Mouse (Mus musculus): ENCODE measurements around the gene Ptprj. TPM values are rescaled to one million over a fixed set of nuclear protein-coding genes. Genes with fewer than 3 reads are reported as not detected.

Ptprj gene
- total RNA-seq, 1 experiment from 2014 or later, result 31.8 TPM

DNA sequence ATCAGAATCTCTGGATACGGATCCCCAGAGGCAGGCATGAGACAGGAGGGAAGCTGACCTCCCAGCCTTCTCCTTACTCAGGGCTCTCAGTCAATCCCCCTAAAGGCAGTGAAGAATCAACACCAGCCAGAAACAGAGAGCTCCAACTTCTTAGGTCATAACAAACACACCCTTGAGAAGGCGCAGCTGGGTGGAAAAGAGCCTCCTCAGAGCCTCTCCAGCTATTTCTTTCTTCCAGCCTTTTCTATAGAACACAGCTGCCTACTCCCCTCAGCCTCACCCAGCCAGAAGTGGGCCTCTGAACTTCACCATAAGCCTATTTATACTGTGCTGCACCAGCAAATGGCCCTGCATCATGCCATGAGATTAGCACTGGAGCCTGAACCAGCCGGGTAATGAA is 74.3 kb downstream of the Ptprj start:
- no peak for ATAC-seq (replicated peaks in 1 of 2; ENCODE audit: insufficient read depth in 1 of 2, low FRiP score in 2 of 2, low TSS enrichment in 1 of 2, low read depth in 1 of 2, poor library complexity in 2 of 2, severe bottlenecking in 2 of 2)

DNA sequence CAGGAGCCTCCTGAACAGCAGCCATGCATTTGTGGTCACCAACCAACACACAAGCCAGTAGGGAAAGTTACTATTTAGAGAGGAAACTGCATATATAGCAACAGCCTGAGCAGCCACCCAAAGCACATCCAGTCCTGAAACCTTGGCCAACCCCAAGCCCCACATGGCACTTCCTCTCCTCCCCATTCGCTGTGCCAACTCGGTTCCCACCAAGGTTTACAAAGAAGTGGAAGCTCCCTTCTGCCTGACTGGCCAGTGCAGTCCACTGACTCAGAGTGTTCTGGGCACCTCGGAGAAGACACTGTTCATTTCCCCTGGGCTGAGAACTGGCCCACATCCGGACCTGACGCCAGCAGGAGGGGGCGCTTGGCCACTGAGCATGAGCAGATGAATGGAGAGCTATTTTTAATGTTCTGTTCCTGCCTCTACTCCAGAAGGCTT is 75.7 kb downstream of the Ptprj start:
- peak; percentile 85 to 93 for ATAC-seq (replicated peaks in 1 of 2; ENCODE audit: insufficient read depth in 1 of 2, low FRiP score in 2 of 2, low TSS enrichment in 1 of 2, low read depth in 1 of 2, poor library complexity in 2 of 2, severe bottlenecking in 2 of 2)

DNA sequence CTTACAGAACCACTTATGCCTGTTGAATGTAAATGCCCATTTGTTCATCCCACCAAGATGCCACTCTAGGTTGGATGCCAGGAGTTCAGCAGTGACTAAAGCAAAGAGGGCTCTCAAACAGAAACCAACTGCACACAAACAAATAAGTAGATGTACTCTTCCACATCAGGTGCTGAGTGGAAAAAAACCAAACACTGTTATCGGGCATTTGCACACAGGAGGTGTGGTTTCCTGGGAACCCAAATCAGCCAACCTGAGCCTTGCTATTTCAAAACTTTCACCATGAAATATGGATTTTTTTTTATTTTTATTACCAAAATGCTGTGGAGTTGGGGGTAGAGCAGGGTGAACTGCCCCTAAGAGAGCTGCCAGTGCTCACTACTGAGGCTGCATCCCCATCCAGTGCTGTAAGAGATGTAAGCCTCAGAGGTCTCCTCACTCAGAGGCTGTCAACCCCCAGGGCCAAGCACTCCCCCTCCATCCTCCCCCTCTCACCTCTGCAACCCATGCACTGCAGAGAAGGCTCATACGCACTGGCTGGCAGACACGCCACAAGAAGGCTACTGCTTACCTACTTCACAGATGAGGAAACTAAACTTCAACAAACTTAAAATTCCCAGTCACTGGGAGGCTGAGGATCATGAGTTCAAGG is 77.1 kb downstream of the Ptprj start:
- ATAC-seq (replicated peaks in 1 of 2; ENCODE audit: insufficient read depth in 1 of 2, low FRiP score in 2 of 2, low TSS enrichment in 1 of 2, low read depth in 1 of 2, poor library complexity in 2 of 2, severe bottlenecking in 2 of 2), result peak; percentile 6 to 34; a peak in 2 of 4 replicates

DNA sequence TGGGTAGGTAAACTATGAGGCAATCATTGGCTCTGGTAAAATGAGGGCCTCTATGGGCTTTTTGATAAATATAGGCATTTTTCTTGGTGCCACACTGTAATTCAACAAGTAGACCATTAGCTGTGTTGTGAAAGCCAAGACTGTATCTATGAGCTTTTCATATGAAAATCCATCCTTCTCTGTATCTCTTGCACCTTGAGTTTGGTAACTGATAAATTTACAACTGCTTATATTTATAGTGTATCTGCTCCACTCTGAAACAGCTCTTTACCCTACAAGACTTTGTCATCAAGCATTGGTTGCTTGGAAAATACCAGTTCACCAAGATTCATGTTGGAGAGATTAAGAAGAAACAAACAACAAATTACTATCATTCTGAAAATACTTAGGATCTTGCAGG is 77.7 kb downstream of the Ptprj start:
- ATAC-seq (replicated peaks in 1 of 2; ENCODE audit: insufficient read depth in 1 of 2, low FRiP score in 2 of 2, low TSS enrichment in 1 of 2, low read depth in 1 of 2, poor library complexity in 2 of 2, severe bottlenecking in 2 of 2), result no peak

DNA sequence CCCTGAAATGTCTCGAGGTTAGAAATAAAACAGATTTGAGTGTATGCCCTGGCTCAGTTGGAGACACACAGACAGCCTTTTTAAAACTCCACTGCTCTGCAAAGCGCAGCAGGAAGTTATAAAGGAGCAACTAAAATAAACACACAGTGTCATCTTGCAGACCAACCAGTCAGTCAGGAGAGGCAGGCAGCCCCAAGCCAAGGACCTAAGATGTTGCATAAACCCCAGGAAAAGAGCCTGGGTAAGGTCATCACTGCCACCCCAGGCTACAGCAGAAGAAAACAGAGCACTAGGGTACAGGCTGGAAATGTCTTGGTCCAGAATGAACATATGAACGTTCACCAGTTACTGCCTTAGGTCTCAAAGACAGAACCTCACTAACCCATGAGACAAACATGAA is 78.7 kb downstream of the Ptprj start:
- ATAC-seq (replicated peaks in 1 of 2; ENCODE audit: insufficient read depth in 1 of 2, low FRiP score in 2 of 2, low TSS enrichment in 1 of 2, low read depth in 1 of 2, poor library complexity in 2 of 2, severe bottlenecking in 2 of 2), result no peak

DNA sequence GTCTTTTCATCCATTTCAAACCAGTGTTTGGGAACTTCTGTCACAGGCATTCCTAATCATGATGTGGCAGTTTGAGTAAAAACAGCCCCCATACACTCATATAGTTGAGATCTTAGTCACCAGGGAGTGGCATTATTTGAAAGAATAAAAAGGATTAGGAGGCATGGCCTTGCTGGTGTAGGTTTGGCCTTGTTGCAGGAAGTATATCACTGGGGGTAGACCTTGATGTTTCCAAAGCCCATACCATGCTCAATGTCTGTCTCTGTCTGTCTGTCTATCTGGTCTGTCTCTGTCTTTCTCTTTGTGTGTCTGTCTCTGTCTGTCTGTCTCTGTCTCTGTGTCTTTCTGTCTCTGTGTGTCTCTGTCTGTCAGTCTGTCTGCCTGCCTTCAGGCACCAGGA is 79.6 kb downstream of the Ptprj start:
- no peak for ATAC-seq (replicated peaks in 1 of 2; ENCODE audit: insufficient read depth in 1 of 2, low FRiP score in 2 of 2, low TSS enrichment in 1 of 2, low read depth in 1 of 2, poor library complexity in 2 of 2, severe bottlenecking in 2 of 2)

DNA sequence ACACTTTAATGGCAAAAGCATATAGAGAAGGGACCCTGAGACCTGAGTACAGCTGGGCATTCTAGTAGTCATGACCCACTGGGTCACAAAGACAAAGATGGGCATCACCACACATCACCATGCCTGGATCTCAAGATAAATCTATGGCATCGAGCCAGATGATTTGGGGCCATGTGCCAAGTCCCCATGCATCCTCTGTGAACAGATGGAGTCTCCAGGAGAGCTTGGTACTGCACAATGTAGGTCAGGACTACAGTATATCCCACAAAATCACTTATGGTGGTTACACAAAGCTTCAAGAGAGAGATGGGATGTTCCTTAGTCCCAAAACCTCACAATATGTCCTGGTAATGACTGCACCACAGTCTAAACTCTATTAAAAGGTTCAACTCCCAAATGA is 81.4 kb downstream of the Ptprj start:
- no peak for ATAC-seq (replicated peaks in 1 of 2; ENCODE audit: insufficient read depth in 1 of 2, low FRiP score in 2 of 2, low TSS enrichment in 1 of 2, low read depth in 1 of 2, poor library complexity in 2 of 2, severe bottlenecking in 2 of 2)

DNA sequence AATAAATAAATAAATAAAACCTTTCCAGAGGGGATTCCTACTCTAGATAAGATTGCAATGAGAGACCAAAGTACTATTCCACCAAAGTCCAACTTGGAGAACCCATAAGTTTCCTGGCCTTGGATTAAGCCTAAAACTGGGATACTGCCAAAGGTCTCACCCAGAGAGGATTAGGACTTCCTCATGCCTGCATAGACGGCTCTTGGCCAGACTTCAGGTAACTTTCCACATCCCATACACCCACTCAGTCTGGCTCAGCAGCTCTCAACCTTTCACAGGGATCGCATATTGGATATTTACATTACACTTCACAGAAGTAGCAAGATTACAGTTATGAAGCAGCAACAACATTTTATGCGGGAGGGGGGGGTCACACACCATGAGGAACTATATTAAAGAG is 82.9 kb downstream of the Ptprj start:
- no peak for ATAC-seq (replicated peaks in 1 of 2; ENCODE audit: insufficient read depth in 1 of 2, low FRiP score in 2 of 2, low TSS enrichment in 1 of 2, low read depth in 1 of 2, poor library complexity in 2 of 2, severe bottlenecking in 2 of 2)

DNA sequence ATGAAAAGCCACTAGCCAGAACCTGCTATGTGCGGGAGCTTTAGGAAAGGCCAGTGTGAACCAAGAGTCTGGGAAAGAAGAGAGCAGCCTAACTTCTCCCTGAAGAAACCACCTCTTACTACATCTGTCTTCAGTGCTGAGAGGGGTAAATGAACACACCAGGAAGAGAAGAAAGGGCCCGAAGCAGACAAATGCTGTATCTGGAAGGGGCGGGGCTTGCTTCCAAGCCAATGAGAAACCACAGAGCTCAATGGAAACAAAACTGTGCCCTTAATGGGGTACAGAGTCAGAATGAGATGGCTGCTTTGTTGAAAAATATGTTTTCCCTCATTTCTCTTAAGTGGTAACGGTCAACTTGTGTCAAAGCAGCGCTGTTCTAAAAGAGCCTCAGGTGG is 83.8 kb downstream of the Ptprj start:
- ATAC-seq (replicated peaks in 1 of 2; ENCODE audit: insufficient read depth in 1 of 2, low FRiP score in 2 of 2, low TSS enrichment in 1 of 2, low read depth in 1 of 2, poor library complexity in 2 of 2, severe bottlenecking in 2 of 2), result peak in 1 of 2 experiments; percentile 25; a peak in 1 of 4 replicates

DNA sequence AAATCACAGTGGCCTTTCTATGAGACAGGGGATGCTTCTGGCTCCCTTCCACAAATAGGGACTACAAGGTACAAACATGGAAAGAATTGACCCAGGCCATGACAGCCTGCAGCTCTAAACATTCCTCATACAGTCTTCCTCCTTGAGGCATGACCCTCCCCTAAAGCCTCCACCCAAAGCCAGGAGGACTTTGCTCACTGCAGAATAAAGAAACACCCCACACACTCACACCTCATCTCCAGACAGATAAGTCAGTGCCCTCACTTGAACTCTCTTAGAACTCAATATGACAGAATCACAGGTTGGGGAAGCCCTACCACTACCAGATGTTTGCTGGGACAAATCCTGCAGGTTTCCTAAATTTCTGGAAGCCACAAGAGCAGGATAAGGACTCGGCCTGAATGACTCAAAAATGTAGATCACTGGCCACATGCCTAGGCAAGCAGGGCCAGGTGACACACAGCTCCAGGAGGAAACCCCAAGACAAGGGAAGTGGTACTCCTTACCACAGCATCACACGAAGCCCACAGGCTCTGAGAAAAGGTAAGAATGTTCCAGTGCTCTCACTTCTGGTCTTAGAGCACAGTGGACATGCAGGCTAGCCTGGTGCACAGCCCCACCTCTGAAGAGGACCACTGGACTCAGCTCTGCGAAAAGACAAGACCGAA is 84.3 kb downstream of the Ptprj start:
- ATAC-seq (replicated peaks in 1 of 2; ENCODE audit: insufficient read depth in 1 of 2, low FRiP score in 2 of 2, low TSS enrichment in 1 of 2, low read depth in 1 of 2, poor library complexity in 2 of 2, severe bottlenecking in 2 of 2), result peak; percentile 20 to 41; a peak in 2 of 4 replicates

DNA sequence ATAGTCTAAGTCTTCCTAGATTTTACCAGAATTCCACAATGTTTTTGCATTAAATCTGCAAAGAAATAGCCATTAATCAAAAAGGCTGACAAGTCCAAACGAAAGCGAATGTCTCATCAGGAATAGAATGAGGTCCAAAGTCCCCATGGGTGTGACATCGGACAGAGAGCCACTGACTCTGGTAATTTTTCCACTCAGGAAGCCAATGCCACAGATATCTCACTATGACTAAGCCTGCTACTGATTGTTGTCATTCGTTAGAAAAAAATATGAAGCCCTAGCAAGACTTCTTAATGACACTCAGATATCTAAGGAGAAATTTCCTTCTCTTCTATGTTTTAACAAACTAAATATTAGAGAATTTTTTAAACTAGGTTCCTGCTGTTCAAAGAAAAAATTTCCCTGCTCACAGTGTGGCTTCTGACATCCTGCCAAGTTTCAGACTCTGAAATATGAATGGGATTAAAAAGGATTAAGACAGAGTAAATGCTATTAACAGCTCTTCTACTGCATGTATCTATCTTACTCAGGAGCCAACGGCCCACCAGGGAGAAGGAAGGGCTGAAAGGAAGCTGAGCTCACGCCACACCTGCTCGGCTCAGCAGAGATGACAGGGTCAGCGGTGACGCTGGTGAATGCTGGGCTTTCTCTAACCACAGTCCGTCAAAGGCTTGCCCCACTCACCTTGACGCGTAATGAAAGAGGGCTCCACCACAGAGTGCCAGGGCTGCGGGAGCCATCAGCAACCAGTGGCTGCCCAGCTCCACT is 90.0 kb downstream of the Ptprj start:
- peak; percentile 57 to 70 for ATAC-seq (replicated peaks in 1 of 2; ENCODE audit: insufficient read depth in 1 of 2, low FRiP score in 2 of 2, low TSS enrichment in 1 of 2, low read depth in 1 of 2, poor library complexity in 2 of 2, severe bottlenecking in 2 of 2)

DNA sequence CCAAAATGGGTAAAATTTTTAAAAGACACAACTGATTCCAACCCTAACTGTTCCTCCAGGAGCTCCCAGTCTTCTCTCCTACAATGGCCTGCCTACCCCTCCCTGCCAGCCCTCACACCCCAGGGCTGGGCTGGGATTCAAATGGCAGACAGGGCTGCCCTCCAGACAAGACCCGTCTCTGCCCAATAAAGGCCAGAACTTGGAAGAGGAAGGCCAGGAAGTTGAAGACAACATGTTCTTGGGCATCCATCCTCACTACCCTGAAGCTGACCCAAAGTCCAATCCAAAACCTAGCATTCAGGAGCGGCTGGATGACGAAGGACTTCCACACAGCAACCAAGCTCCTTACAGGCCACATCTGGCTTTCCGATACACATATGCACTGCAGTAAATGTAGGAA is 90.6 kb downstream of the Ptprj start:
- no peak for ATAC-seq (replicated peaks in 1 of 2; ENCODE audit: insufficient read depth in 1 of 2, low FRiP score in 2 of 2, low TSS enrichment in 1 of 2, low read depth in 1 of 2, poor library complexity in 2 of 2, severe bottlenecking in 2 of 2)

DNA sequence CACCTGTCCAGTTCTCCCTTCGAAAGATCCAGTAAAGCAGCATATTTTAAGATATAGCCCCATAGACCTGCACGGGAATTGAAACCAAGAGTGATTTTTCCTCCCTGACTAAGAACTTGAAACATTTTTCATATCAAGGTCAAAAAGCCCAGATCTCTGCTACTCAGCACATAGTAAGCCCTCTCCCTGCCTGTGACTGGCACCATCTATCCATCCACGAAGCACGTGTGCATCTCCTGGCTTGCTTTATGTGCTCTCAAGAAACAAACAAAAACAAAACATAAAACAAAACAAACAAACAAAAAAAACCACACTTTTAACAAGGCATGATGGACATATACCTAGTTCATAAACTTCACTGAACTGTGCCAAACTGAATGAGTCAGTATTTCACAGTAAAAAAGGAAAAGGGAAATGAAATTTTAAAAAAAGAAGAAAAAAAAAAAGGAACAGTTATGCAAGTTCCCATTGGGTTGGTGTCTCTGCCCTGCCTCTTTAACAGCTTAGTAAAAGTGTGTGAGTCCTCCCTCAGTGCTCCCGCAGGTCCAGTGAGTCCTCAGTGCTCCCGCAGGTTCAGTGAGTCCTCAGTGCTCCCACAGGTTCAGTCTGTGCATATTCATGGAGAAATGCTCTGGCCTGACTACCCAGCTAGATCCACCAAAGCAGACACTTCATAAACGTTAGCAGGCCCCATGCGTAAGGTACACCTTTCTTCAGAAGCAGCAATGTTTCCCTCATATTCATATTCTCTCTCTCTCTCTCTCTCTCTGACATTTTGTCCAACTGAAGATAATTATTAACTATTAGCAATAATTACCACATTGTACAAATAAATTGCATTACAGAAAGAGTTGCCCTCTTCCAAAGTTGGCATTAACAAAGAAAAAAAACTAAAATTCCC is 91.5 kb downstream of the Ptprj start:
- ATAC-seq (replicated peaks in 1 of 2; ENCODE audit: insufficient read depth in 1 of 2, low FRiP score in 2 of 2, low TSS enrichment in 1 of 2, low read depth in 1 of 2, poor library complexity in 2 of 2, severe bottlenecking in 2 of 2), result peak; percentile 17 to 31; a peak in 1 of 4 replicates

DNA sequence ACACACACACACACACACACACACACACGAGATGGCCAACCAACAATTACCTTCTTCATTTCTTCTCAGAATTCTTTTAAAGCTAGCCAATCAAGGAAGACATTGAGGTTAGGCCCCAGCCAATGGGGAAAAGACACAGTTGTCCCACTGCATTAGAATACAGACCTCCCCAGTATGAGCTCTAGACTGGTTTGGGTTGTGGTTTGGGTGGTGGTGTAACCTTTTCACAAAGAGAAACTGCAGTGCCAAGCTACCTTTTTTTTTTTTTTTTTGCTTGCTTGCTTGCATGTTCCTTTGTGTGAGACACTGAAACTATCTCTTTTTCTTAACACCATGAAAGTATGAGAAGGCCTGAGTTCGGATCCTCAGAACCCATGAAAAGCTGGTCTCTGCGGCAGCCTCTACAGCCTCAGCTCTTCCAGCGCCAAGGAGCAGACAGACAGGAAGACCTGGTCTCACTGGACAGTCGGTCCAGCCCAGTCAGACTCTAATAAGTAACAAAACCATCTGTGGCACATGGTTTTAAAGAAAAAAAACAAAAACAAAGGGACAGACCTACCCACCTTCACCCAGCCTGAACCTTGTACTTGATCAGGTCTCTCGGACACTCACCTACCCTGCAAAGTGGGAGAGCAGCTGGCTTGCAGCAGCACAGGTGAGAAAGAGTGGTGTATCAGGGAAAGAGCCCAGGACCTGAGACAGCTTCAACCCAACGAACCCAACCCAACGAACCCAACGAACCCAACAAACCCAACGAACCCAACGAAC is 92.8 kb downstream of the Ptprj start:
- ATAC-seq (replicated peaks in 1 of 2; ENCODE audit: insufficient read depth in 1 of 2, low FRiP score in 2 of 2, low TSS enrichment in 1 of 2, low read depth in 1 of 2, poor library complexity in 2 of 2, severe bottlenecking in 2 of 2), result peak in 1 of 2 experiments; percentile 24; a peak in 1 of 4 replicates

DNA sequence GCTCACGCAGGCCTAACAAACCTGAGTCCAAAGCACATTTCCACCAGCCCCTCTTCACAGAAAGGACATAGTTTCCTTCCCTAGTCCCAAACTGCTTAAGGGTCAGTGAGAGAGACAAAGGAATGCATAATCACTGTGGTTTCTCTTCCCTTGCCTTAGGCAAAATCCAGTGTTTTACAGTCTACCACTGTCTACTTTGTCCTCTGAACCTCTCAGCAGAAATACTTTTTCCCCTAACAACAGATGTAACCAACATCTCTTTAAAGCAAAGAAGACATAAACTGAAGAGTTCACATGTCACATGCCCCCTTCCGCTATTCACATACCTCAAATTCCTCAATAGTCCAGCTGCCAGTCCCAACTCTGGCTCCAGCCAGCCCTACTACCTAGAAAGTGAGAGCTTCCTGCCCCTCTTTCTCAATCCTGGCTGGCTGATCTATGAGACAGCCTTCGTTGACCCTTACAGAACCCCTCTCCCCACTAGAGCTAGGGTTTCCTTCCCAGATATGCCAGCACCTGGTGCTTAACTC is 94.2 kb downstream of the Ptprj start:
- no peak for ATAC-seq (replicated peaks in 1 of 2; ENCODE audit: insufficient read depth in 1 of 2, low FRiP score in 2 of 2, low TSS enrichment in 1 of 2, low read depth in 1 of 2, poor library complexity in 2 of 2, severe bottlenecking in 2 of 2)

DNA sequence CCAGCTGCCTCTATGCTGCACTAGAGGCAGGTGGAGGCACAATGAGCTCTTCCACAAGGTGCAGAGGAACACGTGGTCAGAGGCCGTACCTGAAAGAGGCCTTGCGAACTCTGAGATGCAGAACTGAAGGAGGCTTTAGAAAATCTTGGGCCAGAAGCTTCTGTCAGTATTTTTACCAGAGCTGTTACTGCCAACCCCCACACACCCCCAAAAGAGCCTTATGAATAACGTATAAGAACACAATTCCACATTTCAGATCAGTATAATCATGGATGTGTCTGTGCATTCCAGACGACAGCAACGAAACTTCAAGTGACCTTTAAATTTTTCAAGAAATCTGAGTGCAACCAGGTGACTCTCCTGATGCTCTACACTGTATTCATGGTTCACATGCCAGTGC is 98.9 kb downstream of the Ptprj start:
- ATAC-seq (replicated peaks in 1 of 2; ENCODE audit: insufficient read depth in 1 of 2, low FRiP score in 2 of 2, low TSS enrichment in 1 of 2, low read depth in 1 of 2, poor library complexity in 2 of 2, severe bottlenecking in 2 of 2), result no peak
